Mouse (Mus musculus) CH12.LX (cell line): Measurements from ENCODE around the gene Atp5g2. TPM values are rescaled to one million over a fixed set of nuclear protein-coding genes. Genes with fewer than 3 reads are reported as not detected.

ENCODE experiments used
- DNase-seq: peaks from one replicate; pipeline ENCODE4 v3.0.0-alpha.2; 2013; ENCODE audit errors: extremely low read depth
- H3K27ac ChIP-seq: 2 replicates; pipeline ENCODE4 v1.5.1; 2012; ENCODE audit warnings: low read depth, mild to moderate bottlenecking, control low read depth, moderate library complexity; ENCODE audit not compliant: insufficient read depth
- H3K27me3 ChIP-seq: replicated peaks from 2 replicates; pipeline ENCODE3; 2012; ENCODE audit warnings: inconsistent platforms
- H3K36me3 ChIP-seq, 2 experiments: replicated peaks in 1 of 2; 2 replicates each; pipeline versions ENCODE3 to v1.6.1; 2012; ENCODE audit warnings: inconsistent platforms in 1 of 2, low read length in 1 of 2, mild to moderate bottlenecking in 1 of 2, mixed read lengths in 1 of 2, moderate library complexity in 1 of 2; ENCODE audit not compliant: control insufficient read depth in 1 of 2, insufficient read depth in 1 of 2
- H3K4me1 ChIP-seq, 2 experiments: 2 replicates each; pipeline ENCODE4 v1.6.1; 2012; ENCODE audit warnings: inconsistent platforms in 1 of 2, moderate library complexity in 1 of 2; ENCODE audit not compliant: insufficient read depth in 2 of 2, control insufficient read depth in 1 of 2
- H3K4me2 ChIP-seq: 2 replicates; pipeline ENCODE4 v1.6.1; 2012; ENCODE audit warnings: low read depth, mild to moderate bottlenecking, control low read depth; ENCODE audit not compliant: poor library complexity, insufficient read depth, severe bottlenecking
- H3K4me3 ChIP-seq, 3 experiments: fragments of 150-350 bp in 1 of 3; sonication (generic) in 1 of 3; replicated peaks in 1 of 3; 2 replicates each; pipeline versions ENCODE3 to v1.5.1; 2011 to 2012; ENCODE audit warnings: low read depth in 2 of 3, low read length in 2 of 3, mild to moderate bottlenecking in 2 of 3, moderate library complexity in 2 of 3, control low read depth in 1 of 3, improper control_type of control experiment in 1 of 3, inconsistent platforms in 1 of 3, mixed read lengths in 1 of 3; ENCODE audit not compliant: poor library complexity in 1 of 3
- H3K79me2 ChIP-seq: replicated peaks from 2 replicates; pipeline ENCODE4 v1.6.1; 2012; ENCODE audit warnings: mild to moderate bottlenecking, moderate library complexity; ENCODE audit not compliant: control insufficient read depth, poor library complexity, insufficient read depth, severe bottlenecking; ENCODE audit errors: extremely low read depth
- H3K9ac ChIP-seq: 2 replicates; pipeline ENCODE4 v1.6.1; 2012; ENCODE audit warnings: low read depth, mild to moderate bottlenecking, control low read depth, moderate library complexity; ENCODE audit not compliant: insufficient read depth
- H3K9me3 ChIP-seq: replicated peaks from 2 replicates; pipeline ENCODE3; 2012; ENCODE audit warnings: low read length, inconsistent platforms, mixed read lengths
- CHD1 ChIP-seq: IDR thresholded peaks from 2 replicates; pipeline ENCODE4 v1.6.1; 2012; ENCODE audit warnings: low read depth, low read length, improper control_type of control experiment, inconsistent platforms
- CHD2 ChIP-seq: IDR thresholded peaks from 2 replicates; pipeline ENCODE4 v1.6.1; 2011; ENCODE audit warnings: low read length, improper control_type of control experiment
- E2F4 ChIP-seq: IDR thresholded peaks from 2 replicates; pipeline ENCODE4 v1.6.1; 2011; ENCODE audit warnings: low read depth, low read length, improper control_type of control experiment; ENCODE audit not compliant: insufficient replicate concordance
- ELF1 ChIP-seq: IDR thresholded peaks from 2 replicates; pipeline ENCODE4 v1.6.1; 2014; ENCODE audit warnings: low read depth, mild to moderate bottlenecking, inconsistent platforms, low read length, improper control_type of control experiment
- EP300 ChIP-seq: IDR thresholded peaks from 2 replicates; pipeline ENCODE4 v1.6.1; 2011; ENCODE audit warnings: low read length, improper control_type of control experiment
- IRF4 ChIP-seq: IDR thresholded peaks from 2 replicates; pipeline ENCODE4 v1.6.1; 2014; ENCODE audit warnings: low read depth, mild to moderate bottlenecking, inconsistent platforms, low read length, improper control_type of control experiment
- JUN ChIP-seq: IDR thresholded peaks from 2 replicates; pipeline ENCODE4 v1.6.1; 2011; ENCODE audit warnings: low read depth, mild to moderate bottlenecking, low read length, improper control_type of control experiment, moderate library complexity; ENCODE audit not compliant: insufficient read depth
- JUND ChIP-seq: conservative IDR thresholded peaks from 2 replicates; pipeline ENCODE4 v1.6.1; 2011; ENCODE audit warnings: low read depth, low read length, improper control_type of control experiment
- KAT2A ChIP-seq: IDR thresholded peaks from 2 replicates; pipeline ENCODE4 v1.6.1; 2012; ENCODE audit warnings: low read length, improper control_type of control experiment, inconsistent platforms; ENCODE audit not compliant: insufficient replicate concordance
- MEF2A ChIP-seq: IDR thresholded peaks from 2 replicates; pipeline ENCODE4 v1.6.1; 2014; ENCODE audit warnings: low read depth, mild to moderate bottlenecking, inconsistent platforms, low read length, improper control_type of control experiment, borderline replicate concordance
- MYC ChIP-seq: IDR thresholded peaks from 2 replicates; pipeline ENCODE4 v1.6.1; 2011; ENCODE audit warnings: low read depth, mild to moderate bottlenecking, improper control_type of control experiment, low read length
- PAX5 ChIP-seq: IDR thresholded peaks from 2 replicates; pipeline ENCODE4 v1.6.1; 2012; ENCODE audit warnings: low read length, inconsistent platforms, mixed read lengths
- POLR2A ChIP-seq: IDR thresholded peaks from 2 replicates; pipeline ENCODE4 v1.6.1; 2011; ENCODE audit warnings: low read depth, mild to moderate bottlenecking, improper control_type of control experiment, low read length
- POLR2AphosphoS2 ChIP-seq: IDR thresholded peaks from 2 replicates; pipeline ENCODE4 v1.6.1; 2011; ENCODE audit warnings: low read depth, low read length, improper control_type of control experiment
- RAD21 ChIP-seq: IDR thresholded peaks from 2 replicates; pipeline ENCODE4 v1.6.1; 2011; ENCODE audit warnings: low read depth, mild to moderate bottlenecking, low read length, improper control_type of control experiment, moderate library complexity
- RCOR1 ChIP-seq: conservative IDR thresholded peaks from 2 replicates; pipeline ENCODE4 v1.6.1; 2012; ENCODE audit warnings: low read depth, mild to moderate bottlenecking, inconsistent platforms, low read length, improper control_type of control experiment
- SMC3 ChIP-seq: IDR thresholded peaks from 2 replicates; pipeline ENCODE4 v1.6.1; 2011; ENCODE audit warnings: low read depth, low read length, improper control_type of control experiment
- TCF12 ChIP-seq: IDR thresholded peaks from 2 replicates; pipeline ENCODE4 v1.6.1; 2014; ENCODE audit warnings: low read depth, mild to moderate bottlenecking, inconsistent platforms, low read length, improper control_type of control experiment
- USF1 ChIP-seq: IDR thresholded peaks from 2 replicates; pipeline ENCODE4 v1.6.1; 2014; ENCODE audit warnings: low read depth, mild to moderate bottlenecking, inconsistent platforms, low read length, improper control_type of control experiment
- ZC3H11A ChIP-seq: IDR thresholded peaks from 2 replicates; pipeline ENCODE4 v1.6.1; 2012; ENCODE audit warnings: low read depth, mild to moderate bottlenecking, inconsistent platforms, low read length, improper control_type of control experiment
- ZMIZ1 ChIP-seq: IDR thresholded peaks from 2 replicates; pipeline ENCODE4 v1.6.1; 2012; ENCODE audit warnings: low read depth, mild to moderate bottlenecking, inconsistent platforms, low read length, improper control_type of control experiment
- dilution Hi-C: fragments of 300-500 bp; cut with MboI; formaldehyde crosslinking; loops from 2 replicates; pipeline ENCODE4 v1.14.3; 2020; ENCODE audit warnings: low sequenced_read_pairs; ENCODE audit not compliant: extremely low pct_unique_long_range_greater_than_20kb, extremely low pct_ligation_motif_present
- in situ Hi-C: fragments of 300-500 bp; cut with MboI; formaldehyde crosslinking; loops from 3 replicates; pipeline ENCODE4 v1.14.3; 2019; ENCODE audit warnings: low sequenced_read_pairs, low pct_ligation_motif_present, low pct_unique_long_range_greater_than_20kb, mixed read lengths
- polyA plus RNA-seq: library from polyadenylated mRNA; unstranded; fragments of >175 nt; gene quantifications from 2 replicates; pipeline ENCODE4 v1.2.1, GENCODE M21; 2012; ENCODE audit warnings: low read depth; ENCODE audit not compliant: insufficient read length
- total RNA-seq, 2 experiments: library from RNA; depleted of rRNA; stranded (reverse); fragments of 300-350 nt in 1 of 2; fragments of >200 nt in 1 of 2; gene quantifications; 2 replicates each; pipeline ENCODE4 v1.2.3; 2012 to 2014

Gene Atp5g2
- total and polyA plus RNA-seq, 3 experiments = 33.9 to 589 (median 281) TPM

DNA sequence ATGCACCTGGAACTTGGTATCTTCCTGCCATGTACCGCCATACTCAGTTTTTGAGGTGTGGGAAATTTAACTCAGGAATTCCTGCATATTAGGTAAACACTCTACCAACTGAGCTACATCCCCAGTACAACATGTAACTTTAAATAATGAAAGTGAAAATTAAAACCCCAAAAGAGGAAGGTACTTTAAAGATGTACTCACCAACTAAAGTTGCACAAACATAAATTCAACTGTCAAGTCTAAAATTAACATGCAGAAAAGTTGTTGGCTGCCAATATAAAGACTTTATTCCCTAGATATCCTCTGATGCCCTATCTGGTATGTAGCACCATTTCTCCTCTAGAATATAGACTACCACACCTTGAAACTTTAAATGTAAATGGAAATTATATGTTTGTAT, 54.5 kb downstream of the Atp5g2 start:
- H3K4me1 ChIP-seq = peaks cover 0 to 32% of the 10 kb centered on the region in 2 experiments; a peak in 2 of 4 replicates
- in situ Hi-C loops = no loop called here
- peaks cover 0 to 37% of the 10 kb centered on the region in 2 experiments for H3K36me3 ChIP-seq
- H3K79me2 ChIP-seq = peaks cover 9% of the 10 kb centered on the region
- no peak overlapping the region for H3K9ac ChIP-seq
- H3K27me3 ChIP-seq = no peaks in the 10 kb centered on the region
- TF ChIP-seq CHD1 (no peak), EP300 (no peak), USF1 (no peak), TCF12 (no peak), CHD2 (no peak), KAT2A (no peak), POLR2AphosphoS2 (no peak), SMC3 (no peak), ZC3H11A (no peak), MEF2A (no peak)
- TF ChIP-seq, all 38 proteins: peak for 0
- Histone ChIP-seq H3K9me3 (peaks cover 2% of the 10 kb centered on the region), H3K4me2 (no peak overlapping the region), H3K27ac (no peak overlapping the region), H3K4me3 (no peak overlapping the region)
- DNase-seq = no peak
- dilution Hi-C loops = no loop called here

- no peak for DNase-seq
- Histone ChIP-seq H3K4me1 (peaks cover 0 to 23% of the 10 kb centered on the region in 2 experiments; a peak in 2 of 4 replicates), H3K9ac (no peak overlapping the region), H3K4me2 (no peak overlapping the region), H3K27me3 (no peaks in the 10 kb centered on the region), H3K4me3 (no peak overlapping the region), H3K79me2 (peaks cover 7% of the 10 kb centered on the region), H3K9me3 (peaks cover 2% of the 10 kb centered on the region), H3K36me3 (peaks cover 0 to 39% of the 10 kb centered on the region in 2 experiments), H3K27ac (no peak overlapping the region)
- dilution Hi-C loops (no loop called here), in situ Hi-C loops (no loop called here)
- TF ChIP-seq POLR2A = no peak
- TF ChIP-seq ZMIZ1 = no peak
- no peak for TF ChIP-seq E2F4
- TF ChIP-seq MYC = no peak
- TF ChIP-seq ELF1 = no peak
- TF ChIP-seq RCOR1 = no peak
- no peak for TF ChIP-seq JUN
- no peak for TF ChIP-seq SMC3
- TF ChIP-seq IRF4 = no peak
- no peak for TF ChIP-seq ZC3H11A
- no peak for TF ChIP-seq PAX5
- no peak for TF ChIP-seq USF1
- no peak for TF ChIP-seq MEF2A
- no peak for TF ChIP-seq CHD1
- no peak for TF ChIP-seq JUND
- no peak for TF ChIP-seq RAD21
Measured at GRCm38 (mm10) chr15:102616174-102616573, 56.0 kb downstream of the Atp5g2 start.
